Mouse (Mus musculus): ENCODE data around the gene Gstm5. TPM values are rescaled to one million over a fixed set of nuclear protein-coding genes. Genes with fewer than 3 reads are reported as not detected.

Gene Gstm5
- total RNA-seq, 2 experiments from 2014 or later, result 230 TPM

GRCm38 (mm10) chr3:107939403-107939802, 43.8 kb downstream of the Gstm5 start:
- intact Hi-C loops (cut with DNase I), result no loop called here
- Histone ChIP-seq H3K27ac (peak overlapping the region; percentile 86), H3K4me3 (no peak overlapping the region)
- peak; percentile 78 for TF ChIP-seq CTCF (IDR thresholded peaks at IDR 0.05)
- DNase-seq (ENCODE audit: extremely low spot score in 1 of 2, low spot score in 2 of 2), result peak; percentile 46 to 50

GRCm38 (mm10) chr3:107939830-107940229, 44.2 kb downstream of the Gstm5 start:
- intact Hi-C loops (cut with DNase I), result no loop called here
- Histone ChIP-seq H3K27ac (peak overlapping the region; percentile 86), H3K4me3 (no peak overlapping the region)
- DNase-seq (ENCODE audit: extremely low spot score in 1 of 2, low spot score in 2 of 2), result no peak
- TF ChIP-seq CTCF (IDR thresholded peaks at IDR 0.05), result no peak

GRCm38 (mm10) chr3:107940524-107940923, 44.9 kb downstream of the Gstm5 start:
- Histone ChIP-seq H3K27ac (peak overlapping the region; percentile 86), H3K4me3 (no peak overlapping the region)
- no peak for TF ChIP-seq CTCF (IDR thresholded peaks at IDR 0.05)
- no peak for DNase-seq (ENCODE audit: extremely low spot score in 1 of 2, low spot score in 2 of 2)
- intact Hi-C loops (cut with DNase I), result no loop called here

DNA sequence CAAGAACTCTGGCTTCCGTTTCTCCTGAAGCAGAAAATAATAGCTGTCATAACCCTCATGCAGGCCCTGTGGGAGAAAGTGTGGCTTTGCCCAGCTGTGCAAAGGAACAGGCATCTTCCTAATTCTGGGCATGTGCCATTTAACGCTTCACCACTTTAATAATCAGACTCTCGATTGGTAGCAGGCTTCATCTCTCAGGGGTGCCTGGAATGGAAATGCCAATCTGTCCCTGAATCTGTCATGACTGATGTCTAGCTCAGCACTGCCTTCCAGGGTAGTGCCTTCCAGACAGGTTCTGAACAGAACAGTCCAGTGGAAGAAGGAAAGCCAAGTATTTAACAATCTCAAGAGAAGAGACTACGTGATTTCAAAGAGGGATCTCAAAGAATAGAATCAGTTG, 45.6 kb downstream of the Gstm5 start:
- intact Hi-C loops (cut with DNase I), result no loop called here
- TF ChIP-seq CTCF (IDR thresholded peaks at IDR 0.05), result no peak
- no peak for DNase-seq (ENCODE audit: extremely low spot score in 1 of 2, low spot score in 2 of 2)
- Histone ChIP-seq H3K4me3 (no peak overlapping the region), H3K27ac (no peak overlapping the region)

DNA sequence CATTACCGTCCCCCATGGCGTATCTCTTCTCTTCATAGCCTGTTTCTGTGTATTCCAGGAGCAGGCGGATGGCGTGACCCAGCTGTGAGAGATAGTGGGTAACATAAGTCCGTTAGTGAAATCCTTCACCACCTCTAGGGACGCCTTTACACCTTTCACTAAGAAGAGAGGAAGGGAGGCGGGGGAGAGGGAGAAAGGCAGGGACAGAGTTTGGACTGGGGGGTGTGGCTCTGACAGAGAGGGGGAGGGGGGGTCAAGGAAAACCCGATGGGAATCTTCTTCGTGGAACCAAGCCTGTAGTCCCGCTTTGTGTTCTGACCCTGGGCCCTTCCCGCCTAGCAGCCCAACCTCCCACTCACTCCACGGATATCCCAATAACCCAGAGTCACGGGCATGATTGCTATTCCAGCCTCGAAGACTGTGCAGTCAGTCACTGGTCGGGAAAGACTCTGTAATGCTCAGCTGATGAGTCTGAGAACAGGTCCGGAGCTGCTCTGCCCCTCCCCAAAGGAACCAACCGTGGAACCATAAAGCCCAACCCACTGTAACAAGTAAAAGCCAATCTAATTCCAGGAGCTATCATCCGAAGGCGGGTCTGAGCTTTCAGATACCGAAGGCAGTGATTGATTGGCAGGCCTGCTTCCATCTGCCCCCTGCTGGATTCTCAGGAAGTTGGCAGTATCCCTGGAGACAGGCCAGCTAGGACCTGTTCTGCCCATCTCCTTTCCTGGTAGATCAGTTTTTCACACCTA, 47.8 kb downstream of the Gstm5 start, which contains the start of gene Gstm6:
Gene Gstm6, minus strand, starts transcription at position 511 of the 752 bp plus-strand sequence.
- intact Hi-C loops (cut with DNase I), result no loop called here
- H3K27ac ChIP-seq, result no peak within 1 kb of the TSS
- no peak for DNase-seq (ENCODE audit: extremely low spot score in 1 of 2, low spot score in 2 of 2)
- no peak within 1 kb of the TSS for H3K4me3 ChIP-seq
- peak; percentile 46 for TF ChIP-seq CTCF (IDR thresholded peaks at IDR 0.05)

- Histone ChIP-seq H3K27ac (no peak overlapping the region; the same call in 1 of the 2 replicates), H3K4me3 (no peak overlapping the region)
- intact Hi-C loops (cut with DNase I), result no loop called here
- peak; percentile 15 for TF ChIP-seq CTCF (IDR thresholded peaks at IDR 0.05)
- no peak for DNase-seq (ENCODE audit: extremely low spot score in 1 of 2, low spot score in 2 of 2)
Observed at GRCm38 (mm10) chr3:107945729-107946128, 50.1 kb downstream of the Gstm5 start.

Other genes with a start within 250 kb of the Gstm5 start
- gene Ahcyl1, start 199.3 kb upstream of the Gstm5 start, total RNA-seq (2021), result 100 to 1,000 TPM; 332 to 340 TPM
- gene Csf1, start 135.4 kb upstream of the Gstm5 start, total RNA-seq (2021), result 10 to 100 TPM; 12.6 to 13.2 TPM
- not detected for gene Eps8l3, start 18.6 kb upstream of the Gstm5 start, total RNA-seq (2021)
- 10 to 100 TPM; 82.7 to 85.1 TPM for gene Gstm7, start 36.0 kb downstream of the Gstm5 start, total RNA-seq (2021)
- 1 to 10 TPM; 4.7 to 6.7 TPM for gene Gstm6, start 47.9 kb downstream of the Gstm5 start, total RNA-seq (2021)
- not detected for gene Gstm3, start 73.5 kb downstream of the Gstm5 start, total RNA-seq (2021)
- 1 to 10 TPM; 2.0 to 4.6 TPM for gene Gstm2, start 90.6 kb downstream of the Gstm5 start, total RNA-seq (2021)
- gene Gstm1, start 122.2 kb downstream of the Gstm5 start, total RNA-seq (2021), result 100 to 1,000 TPM; 266 to 284 TPM
- gene Gstm4, start 149.1 kb downstream of the Gstm5 start, total RNA-seq (2021), result 1 to 10 TPM; 7.8 to 8.0 TPM
- gene Ampd2, start 190.8 kb downstream of the Gstm5 start, total RNA-seq (2021), result 10 to 100 TPM; 58.8 to 61.4 TPM
- gene Gnat2, start 197.0 kb downstream of the Gstm5 start, total RNA-seq (2021), result not detected

All from left cerebral cortex, adult 2 months (tissue).